Mouse (Mus musculus): Measurements from ENCODE around the gene Slc36a2.

DNA sequence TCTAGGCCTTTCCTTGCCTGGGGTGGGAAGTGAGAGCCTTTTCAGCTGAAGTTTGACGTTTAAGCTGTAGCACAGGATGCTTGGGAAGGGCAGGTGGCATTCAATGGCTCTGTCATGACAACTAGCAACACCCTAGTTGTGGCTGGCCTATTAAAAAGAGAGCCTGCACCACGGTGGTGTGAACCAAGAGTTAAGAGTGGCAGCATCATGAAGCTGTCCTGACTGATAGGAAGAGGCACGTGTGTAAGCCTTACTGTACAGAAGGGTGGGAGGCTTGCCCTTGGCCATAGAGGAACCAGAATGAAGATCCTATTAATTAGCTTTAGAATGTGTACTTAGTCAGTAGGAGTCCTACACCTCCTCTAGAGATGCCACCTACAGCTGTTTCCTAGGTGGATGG is 56.5 kb downstream of the Slc36a2 start:
- no peak for TF ChIP-seq POLR2A (IDR thresholded peaks at IDR 0.05; ENCODE audit: extremely low read depth, insufficient read depth, low read length)
- TF ChIP-seq CTCF (IDR thresholded peaks at IDR 0.05; ENCODE audit: extremely low read depth, insufficient read depth, low read length): no peak
